Mouse (Mus musculus) erythroblast, embryonic 14.5 days (primary cell): ENCODE measurements around the gene Zfp810.

Experiments used
- GATA1 ChIP-seq: IDR thresholded peaks from 2 replicates; pipeline ENCODE4 v1.6.1; 2012; ENCODE audit warnings: low read length, inconsistent platforms, mixed read lengths
- TAL1 ChIP-seq: IDR thresholded peaks from 3 replicates; pipeline ENCODE4 v1.6.1; 2012; ENCODE audit warnings: low read length, inconsistent platforms, mixed read lengths

- TF ChIP-seq GATA1 (no peak), TAL1 (no peak)
Measured at GRCm38 (mm10) chr9:22309651-22310050, 2.2 kb upstream of the Zfp810 start.
